Mouse (Mus musculus): ENCODE data around the gene Slc44a4. TPM values are rescaled to one million over a fixed set of nuclear protein-coding genes. Genes with fewer than 3 reads are reported as not detected.
"Not testable (repeated sequence)": the region's sequence is repeated elsewhere in the genome, so short reads cannot be mapped to it uniquely, and the experiment has no call there.

Gene Slc44a4
- total RNA-seq, 2 experiments from 2014 or later, result 1.00 to 1.2 TPM

GRCm38 (mm10) chr17:34899053-34899889, 15.0 kb upstream of the Slc44a4 start:
- peak; percentile 72 for DNase-seq

GRCm38 (mm10) chr17:34899890-34900243, 14.4 kb upstream of the Slc44a4 start:
- no peak for DNase-seq

GRCm38 (mm10) chr17:34900826-34901225, 13.4 kb upstream of the Slc44a4 start:
- not testable (repeated sequence) for DNase-seq

GRCm38 (mm10) chr17:34901948-34902347, 12.3 kb upstream of the Slc44a4 start:
- not testable (repeated sequence) for DNase-seq

- no peak for DNase-seq
These were observed 11.4 kb upstream of the Slc44a4 start for GRCm38 (mm10) chr17:34902895-34903294.

DNA sequence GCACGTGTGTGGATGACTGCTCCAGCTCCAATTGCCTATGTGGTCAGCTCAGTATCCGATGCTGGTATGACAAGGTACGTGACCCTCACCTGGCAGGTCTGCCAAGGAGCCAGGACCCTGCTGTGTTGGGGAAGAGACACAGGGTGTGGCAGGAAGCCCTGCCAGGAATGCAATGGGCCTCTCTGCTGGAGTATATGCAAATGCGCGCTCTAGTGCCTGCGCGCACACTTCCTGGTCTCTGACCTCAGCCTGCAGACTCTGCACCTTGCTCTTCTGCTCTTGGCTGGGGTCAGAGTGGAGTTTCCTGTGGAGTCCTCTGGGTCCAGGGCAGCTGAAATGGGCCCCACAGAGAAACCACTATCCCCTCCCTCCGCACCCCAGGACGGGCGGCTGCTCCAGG, 3.3 kb upstream of the Slc44a4 start:
- no peak for DNase-seq

DNA sequence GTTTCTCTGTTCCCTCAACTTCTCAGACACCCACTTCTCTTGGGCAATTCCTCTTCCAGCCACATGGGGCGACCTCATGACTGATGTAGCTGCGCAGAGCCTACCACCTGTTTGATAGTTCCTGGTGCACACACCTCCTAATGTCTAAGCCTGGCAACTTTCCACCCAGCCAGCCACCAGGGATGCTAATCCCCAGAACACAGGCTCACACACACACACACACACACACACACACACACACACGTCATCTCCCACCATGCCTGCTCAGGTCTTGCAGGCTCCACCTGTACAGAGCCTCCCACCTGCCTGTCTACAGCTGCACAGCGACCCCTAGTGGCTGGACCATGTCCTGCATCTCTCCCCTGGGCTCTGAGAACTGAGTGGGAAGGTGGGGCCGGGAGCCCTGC, 2.3 kb upstream of the Slc44a4 start:
- DNase-seq, result peak; percentile 88

DNA sequence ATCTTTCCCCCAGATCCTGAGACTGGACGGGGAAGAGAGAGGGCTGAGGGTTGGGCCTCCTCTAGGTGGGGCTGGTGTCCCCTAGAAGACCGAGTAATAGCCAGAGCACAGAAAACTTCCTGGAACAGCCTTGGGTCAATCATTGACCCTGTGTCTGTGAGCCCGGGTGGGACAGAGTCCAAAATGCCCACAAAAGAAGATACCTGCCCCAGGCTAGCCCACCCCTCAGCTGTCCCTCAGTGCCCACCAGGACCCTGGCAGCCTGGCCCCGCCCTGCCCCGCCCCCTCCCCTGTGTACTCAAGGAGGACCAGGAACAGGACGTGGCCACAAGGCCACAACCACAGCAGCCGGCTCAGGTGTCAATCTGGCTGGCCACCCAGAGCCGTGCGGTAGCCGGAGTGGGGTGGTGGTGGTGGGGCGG, 1.2 kb downstream of the Slc44a4 start:
- DNase-seq, result peak; percentile 46

DNA sequence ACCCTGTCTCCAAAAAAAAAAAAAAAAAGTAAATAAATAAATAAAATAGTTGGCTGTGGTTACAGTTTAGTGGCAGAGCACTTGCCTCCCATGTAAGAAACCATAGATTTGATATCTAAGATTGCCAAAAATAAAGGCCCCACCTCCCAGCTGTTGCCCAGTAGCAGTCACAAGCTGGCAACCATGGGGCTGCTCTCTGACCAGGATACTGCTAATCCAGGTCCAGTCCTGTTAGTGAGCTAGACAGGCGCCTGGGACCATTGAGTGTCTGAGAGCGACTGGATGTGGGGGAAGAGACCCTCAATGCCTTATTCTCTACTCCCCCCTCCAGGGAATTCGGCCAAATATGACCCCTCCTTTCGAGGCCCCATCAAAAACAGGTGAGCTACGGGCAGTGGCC, 2.0 kb downstream of the Slc44a4 start:
- no peak for DNase-seq

DNA sequence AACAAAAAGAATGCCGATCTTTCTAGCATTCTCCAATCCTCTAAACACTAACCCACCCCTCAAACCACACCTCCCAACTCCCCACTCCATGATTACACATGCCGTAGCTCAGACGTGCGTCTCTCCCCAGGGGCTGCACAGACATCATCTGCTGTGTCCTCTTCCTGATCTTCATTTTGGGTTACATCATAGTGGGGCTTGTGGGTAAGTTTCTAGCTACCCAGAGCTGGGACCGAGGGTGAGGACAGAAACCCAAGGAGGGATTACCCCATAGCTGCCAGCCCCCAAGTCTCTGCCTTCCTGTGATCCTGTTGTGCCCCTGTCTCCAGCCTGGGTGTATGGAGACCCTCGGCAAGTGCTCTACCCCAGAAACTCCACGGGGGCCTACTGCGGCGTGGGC, 2.9 kb downstream of the Slc44a4 start:
- no peak for DNase-seq

- no peak for DNase-seq
These were observed 8.7 kb downstream of the Slc44a4 start for GRCm38 (mm10) chr17:34922939-34923338.

DNA sequence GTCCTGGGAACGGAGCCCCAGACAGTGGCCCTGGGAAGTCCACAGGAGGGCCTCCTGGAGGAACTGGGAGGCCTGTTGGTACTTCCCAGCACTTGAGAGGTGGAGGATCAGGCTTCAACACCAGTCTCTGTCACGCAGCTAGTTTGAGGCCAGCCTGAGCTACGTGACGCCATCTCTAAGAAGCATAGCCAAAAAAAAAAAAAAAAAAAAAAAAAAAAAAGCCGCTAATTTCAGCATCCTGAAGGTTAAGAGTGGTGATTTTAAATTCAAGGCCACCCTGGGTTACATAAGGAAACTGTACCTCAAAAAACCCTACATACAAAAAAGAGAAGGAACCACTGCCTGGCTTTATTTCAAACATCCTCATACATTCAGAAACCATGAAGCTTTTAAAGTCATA, 10.0 kb downstream of the Slc44a4 start:
- DNase-seq, result no peak

- DNase-seq, result peak; percentile 41
These were observed 13.2 kb downstream of the Slc44a4 start for GRCm38 (mm10) chr17:34927306-34928019.

DNA sequence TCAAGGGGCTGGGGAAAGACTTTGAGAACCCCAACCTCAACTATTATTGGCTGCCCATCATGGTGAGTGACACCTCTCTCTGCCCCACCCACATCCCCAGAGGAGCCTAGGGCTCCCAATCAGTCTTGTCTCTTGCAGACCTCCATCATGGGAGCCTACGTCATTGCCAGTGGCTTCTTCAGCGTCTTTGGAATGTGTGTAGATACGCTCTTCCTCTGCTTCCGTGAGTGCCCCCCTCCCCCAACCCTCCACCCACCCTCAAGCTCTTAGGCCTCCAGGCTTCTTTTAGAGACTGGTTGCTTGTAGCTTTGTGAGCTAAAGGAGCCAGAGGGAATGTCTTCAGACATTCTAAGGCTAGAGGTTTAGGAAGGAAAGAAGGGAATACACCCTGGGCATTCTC, 14.6 kb downstream of the Slc44a4 start:
- no peak for DNase-seq

- DNase-seq, result peak; percentile 98
These were observed 16.9 kb downstream of the Slc44a4 start, which contains the start of gene Neu1 for GRCm38 (mm10) chr17:34931061-34931734. Gene Neu1 (plus strand): TSS chr17:34931253.

- DNase-seq, result no peak
These were observed 17.5 kb downstream of the Slc44a4 start for GRCm38 (mm10) chr17:34931735-34932098.

GRCm38 (mm10) chr17:34932287-34932686, 18.0 kb downstream of the Slc44a4 start:
- no peak for DNase-seq

- no peak for DNase-seq
These were observed 19.8 kb downstream of the Slc44a4 start for GRCm38 (mm10) chr17:34934031-34934430.

DNA sequence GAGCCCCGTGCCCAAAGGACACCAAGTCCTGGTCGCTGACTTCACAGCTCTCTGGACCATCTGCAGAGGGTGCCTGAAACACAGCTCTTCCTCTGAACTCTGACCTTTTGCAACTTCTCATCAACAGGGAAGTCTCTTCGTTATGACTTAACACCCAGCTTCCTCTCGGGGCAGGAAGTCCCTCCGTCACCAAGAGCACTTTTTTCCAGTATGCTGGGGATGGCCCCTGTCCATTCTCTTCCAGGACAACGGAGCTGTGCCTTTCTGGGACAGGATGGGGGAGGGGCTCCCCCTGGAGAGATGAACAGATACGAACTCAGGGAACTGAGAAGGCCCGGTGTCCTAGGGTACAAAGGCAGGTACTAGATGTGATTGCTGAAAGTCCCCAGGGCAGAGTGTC, 20.6 kb downstream of the Slc44a4 start:
- no peak for DNase-seq

- DNase-seq, result no peak
These were observed 23.8 kb downstream of the Slc44a4 start for GRCm38 (mm10) chr17:34937960-34938505.

- peak; percentile 41 for DNase-seq
These were observed 27.2 kb downstream of the Slc44a4 start for GRCm38 (mm10) chr17:34941344-34942041.
